Mouse (Mus musculus) kidney, postnatal 14 days (tissue): Measurements from ENCODE around the gene Plcb1.

ENCODE experiments used
- DNase-seq: peaks from one replicate; pipeline ENCODE4 v3.0.0; 2022; ENCODE audit warnings: mixed read lengths

The Plcb1 gene

GRCm38 (mm10) chr2:135439546-135440517 is 654.0 kb downstream of the Plcb1 start:
- DNase-seq: peak; percentile 53

DNA sequence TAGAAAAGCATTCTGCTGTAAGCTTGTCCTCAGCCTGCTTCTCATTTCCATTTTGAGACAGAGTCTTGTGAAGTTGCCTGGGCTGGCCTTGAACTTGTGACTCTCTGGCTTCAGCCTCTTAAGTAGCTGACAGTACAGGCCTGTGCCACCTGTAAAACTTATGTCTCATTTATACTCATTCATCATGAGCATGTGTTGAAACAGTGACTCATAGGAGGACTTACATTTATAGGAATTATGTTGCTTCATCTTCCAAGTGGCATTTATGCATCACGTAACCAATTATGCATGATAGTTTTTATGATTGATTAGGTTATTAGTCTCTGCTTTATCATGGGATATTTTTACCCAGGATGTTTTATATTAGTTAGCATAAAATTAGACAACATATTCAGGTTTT is 667.7 kb downstream of the Plcb1 start:
- DNase-seq: no peak

GRCm38 (mm10) chr2:135454015-135454414 is 668.1 kb downstream of the Plcb1 start:
- DNase-seq: no peak

GRCm38 (mm10) chr2:135454455-135454854 is 668.6 kb downstream of the Plcb1 start:
- DNase-seq: no peak

DNA sequence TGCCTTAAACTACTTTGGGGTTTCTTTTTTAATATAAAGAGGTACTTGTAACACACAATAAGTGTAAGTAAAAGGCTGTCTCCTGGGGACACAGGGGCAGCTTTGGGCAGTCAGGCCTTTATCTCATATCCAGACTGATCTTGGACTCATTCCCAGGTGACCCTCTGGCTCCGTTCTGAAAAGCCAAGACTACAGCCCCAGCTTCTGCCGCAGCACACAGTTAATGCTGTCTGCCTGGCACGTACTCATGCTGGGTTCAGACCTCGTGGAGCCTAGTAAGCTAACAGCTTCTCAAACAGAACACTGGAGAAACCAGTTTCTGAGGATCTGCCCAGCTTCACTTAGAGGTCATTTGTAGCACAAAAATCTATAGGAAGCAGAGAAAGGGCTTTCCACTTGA is 682.0 kb downstream of the Plcb1 start:
- peak; percentile 7 for DNase-seq

- no peak for DNase-seq
Observed at GRCm38 (mm10) chr2:135474107-135474506, 688.2 kb downstream of the Plcb1 start.

GRCm38 (mm10) chr2:135485248-135485647 is 699.4 kb downstream of the Plcb1 start:
- no peak for DNase-seq

DNA sequence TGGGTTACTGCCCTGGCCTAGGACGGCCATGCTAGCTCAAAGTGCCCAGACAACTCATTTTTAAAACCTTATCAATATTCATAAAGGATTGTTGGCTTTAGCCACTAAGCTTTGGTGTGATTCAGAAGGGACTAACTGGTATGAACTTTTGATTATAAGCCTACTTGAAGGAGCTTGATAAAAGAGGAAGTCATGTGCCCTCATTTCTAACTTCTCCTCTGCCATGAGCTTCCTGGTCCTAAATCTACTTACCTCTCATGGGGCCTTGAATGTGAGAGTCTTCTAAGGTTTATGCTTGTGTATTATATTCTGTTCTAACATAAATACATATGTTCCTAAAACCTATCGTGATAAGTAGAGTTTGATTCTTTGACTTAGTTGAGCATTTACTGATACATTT is 702.4 kb downstream of the Plcb1 start:
- no peak for DNase-seq

- DNase-seq: no peak
Observed at GRCm38 (mm10) chr2:135489127-135489526, 703.3 kb downstream of the Plcb1 start.

GRCm38 (mm10) chr2:135492777-135493176 is 706.9 kb downstream of the Plcb1 start:
- no peak for DNase-seq

DNA sequence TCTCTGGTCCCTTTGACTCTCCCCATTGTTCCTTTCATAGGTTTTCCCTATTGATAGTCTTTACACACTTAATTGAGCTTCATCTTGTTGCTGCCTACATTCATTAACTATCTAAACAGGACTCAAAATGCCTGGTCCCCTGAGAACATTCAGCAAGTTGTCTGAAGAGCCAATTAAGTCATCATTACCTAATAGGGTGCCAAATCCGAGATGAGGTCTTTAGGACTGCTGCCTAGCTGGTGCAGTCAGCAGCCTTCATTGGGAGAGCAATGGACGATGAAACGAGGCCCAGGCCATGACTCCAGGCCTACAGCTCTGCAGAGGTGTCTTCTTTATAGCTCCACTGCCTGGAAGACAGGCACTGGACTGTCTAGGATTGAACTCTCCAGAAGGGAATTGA is 710.7 kb downstream of the Plcb1 start:
- no peak for DNase-seq

- DNase-seq: no peak
Observed at GRCm38 (mm10) chr2:135497251-135497650, 711.4 kb downstream of the Plcb1 start.

DNA sequence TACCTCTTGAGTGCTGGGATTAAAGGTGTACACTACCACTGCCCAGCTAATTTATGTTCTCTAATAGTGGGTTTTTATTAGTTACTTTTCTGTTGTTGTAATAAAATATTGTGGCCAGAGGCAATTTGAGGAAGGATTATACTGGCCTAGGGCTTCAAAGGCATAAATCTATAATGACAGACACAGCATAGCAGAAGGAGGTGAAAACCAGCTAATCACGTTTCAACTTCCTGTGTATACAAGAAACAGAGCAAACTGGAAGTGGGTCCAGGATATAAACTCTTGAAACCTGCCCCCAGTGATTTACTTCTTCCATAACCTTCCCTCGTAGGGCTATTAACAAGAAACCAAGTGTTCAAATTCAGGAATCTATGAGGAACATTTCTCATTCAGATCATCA is 715.0 kb downstream of the Plcb1 start:
- no peak for DNase-seq

- DNase-seq: no peak
Observed at GRCm38 (mm10) chr2:135503328-135503997, 717.6 kb downstream of the Plcb1 start.

GRCm38 (mm10) chr2:135503998-135504354 is 718.1 kb downstream of the Plcb1 start:
- no peak for DNase-seq

DNA sequence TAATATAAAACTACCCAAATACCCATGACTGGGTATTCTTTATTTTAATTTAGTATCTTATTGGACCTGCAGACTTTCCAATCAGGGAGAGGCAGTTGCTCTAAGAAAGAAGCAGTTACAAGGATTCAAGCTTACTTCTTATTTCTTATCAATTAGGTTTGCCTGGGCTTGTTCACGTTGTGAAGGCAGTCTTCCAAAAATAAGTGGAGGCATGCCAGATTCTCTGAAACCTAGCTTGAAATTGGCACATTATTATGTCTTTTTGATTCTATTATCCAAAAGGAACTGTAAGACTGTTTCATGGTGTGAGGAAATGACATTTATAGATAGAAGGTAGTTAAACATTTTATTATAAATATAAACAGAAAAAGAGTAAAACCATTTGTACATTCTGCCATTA is 721.2 kb downstream of the Plcb1 start:
- no peak for DNase-seq

GRCm38 (mm10) chr2:135518956-135519355 is 733.1 kb downstream of the Plcb1 start:
- no peak for DNase-seq
